Mouse (Mus musculus): ENCODE data around the gene Ntrk3. TPM values are rescaled to one million over a fixed set of nuclear protein-coding genes. Genes with fewer than 3 reads are reported as not detected.

Gene Ntrk3
- polyA plus RNA-seq, 1 experiment from 2014 or later: 1.2 TPM

- H3K4me2 ChIP-seq (replicated peaks; ENCODE audit: low read depth): no peak overlapping the region
- 43% methylated on average over 12 of the region's 12 CpGs for WGBS
- no peak overlapping the region for H3K4me3 ChIP-seq (ENCODE audit: low read depth, low read length)
- no peaks in the 10 kb centered on the region for H3K27me3 ChIP-seq (replicated peaks; ENCODE audit: control insufficient read depth, insufficient read depth, low read length)
- H3K4me1 ChIP-seq (replicated peaks; ENCODE audit: control insufficient read depth, insufficient read depth, low read length): no peaks in the 10 kb centered on the region
- H3K36me3 ChIP-seq (ENCODE audit: control insufficient read depth, insufficient read depth): no peaks in the 10 kb centered on the region
- H3K9me3 ChIP-seq (ENCODE audit: control insufficient read depth): no peaks in the 10 kb centered on the region
- H3K27ac ChIP-seq (ENCODE audit: low read depth, low read length): no peak overlapping the region
- no peak for TF ChIP-seq CTCF (IDR thresholded peaks at IDR 0.05; ENCODE audit: low read depth)
- ATAC-seq: no peak
- no peak overlapping the region for H3K9ac ChIP-seq (ENCODE audit: low read depth, low read length)
Measured at GRCm38 (mm10) chr7:78598147-78598546, 139.7 kb downstream of the Ntrk3 start.

GRCm38 (mm10) chr7:78597251-78598129, 140.3 kb downstream of the Ntrk3 start:
- no peaks in the 10 kb centered on the region for H3K9me3 ChIP-seq (ENCODE audit: control insufficient read depth)
- H3K36me3 ChIP-seq (ENCODE audit: control insufficient read depth, insufficient read depth): no peaks in the 10 kb centered on the region
- no peak for TF ChIP-seq CTCF (IDR thresholded peaks at IDR 0.05; ENCODE audit: low read depth)
- H3K4me1 ChIP-seq (replicated peaks; ENCODE audit: control insufficient read depth, insufficient read depth, low read length): no peaks in the 10 kb centered on the region
- no peak overlapping the region for H3K4me2 ChIP-seq (replicated peaks; ENCODE audit: low read depth)
- no peak overlapping the region for H3K27ac ChIP-seq (ENCODE audit: low read depth, low read length)
- H3K9ac ChIP-seq (ENCODE audit: low read depth, low read length): no peak overlapping the region
- H3K27me3 ChIP-seq (replicated peaks; ENCODE audit: control insufficient read depth, insufficient read depth, low read length): no peaks in the 10 kb centered on the region
- ATAC-seq: no peak
- 32% methylated on average over 15 of the region's 15 CpGs for WGBS
- H3K4me3 ChIP-seq (ENCODE audit: low read depth, low read length): no peak overlapping the region

GRCm38 (mm10) chr7:78596556-78596955, 141.3 kb downstream of the Ntrk3 start:
- no peaks in the 10 kb centered on the region for H3K4me1 ChIP-seq (replicated peaks; ENCODE audit: control insufficient read depth, insufficient read depth, low read length)
- ATAC-seq: no peak
- no peak overlapping the region for H3K27ac ChIP-seq (ENCODE audit: low read depth, low read length)
- H3K9ac ChIP-seq (ENCODE audit: low read depth, low read length): no peak overlapping the region
- H3K36me3 ChIP-seq (ENCODE audit: control insufficient read depth, insufficient read depth): no peaks in the 10 kb centered on the region
- no peak for TF ChIP-seq CTCF (IDR thresholded peaks at IDR 0.05; ENCODE audit: low read depth)
- H3K9me3 ChIP-seq (ENCODE audit: control insufficient read depth): no peaks in the 10 kb centered on the region
- H3K4me2 ChIP-seq (replicated peaks; ENCODE audit: low read depth): no peak overlapping the region
- H3K4me3 ChIP-seq (ENCODE audit: low read depth, low read length): no peak overlapping the region
- H3K27me3 ChIP-seq (replicated peaks; ENCODE audit: control insufficient read depth, insufficient read depth, low read length): no peaks in the 10 kb centered on the region
- 65% methylated on average over 5 of the region's 5 CpGs for WGBS

- no peak overlapping the region for H3K9ac ChIP-seq (ENCODE audit: low read depth, low read length)
- 6% methylated on average over 4 of the region's 4 CpGs for WGBS
- no peaks in the 10 kb centered on the region for H3K27me3 ChIP-seq (replicated peaks; ENCODE audit: control insufficient read depth, insufficient read depth, low read length)
- no peak overlapping the region for H3K4me3 ChIP-seq (ENCODE audit: low read depth, low read length)
- ATAC-seq: no peak
- H3K27ac ChIP-seq (ENCODE audit: low read depth, low read length): no peak overlapping the region
- H3K36me3 ChIP-seq (ENCODE audit: control insufficient read depth, insufficient read depth): no peaks in the 10 kb centered on the region
- peak; percentile 94 for TF ChIP-seq CTCF (IDR thresholded peaks at IDR 0.05; ENCODE audit: low read depth)
- H3K9me3 ChIP-seq (ENCODE audit: control insufficient read depth): no peaks in the 10 kb centered on the region
- no peaks in the 10 kb centered on the region for H3K4me1 ChIP-seq (replicated peaks; ENCODE audit: control insufficient read depth, insufficient read depth, low read length)
- H3K4me2 ChIP-seq (replicated peaks; ENCODE audit: low read depth): no peak overlapping the region
Measured at GRCm38 (mm10) chr7:78595895-78596294, 141.9 kb downstream of the Ntrk3 start.

GRCm38 (mm10) chr7:78592948-78593347, 144.9 kb downstream of the Ntrk3 start:
- 73% methylated on average over 4 of the region's 4 CpGs for WGBS
- Histone ChIP-seq H3K36me3 (ENCODE audit: control insufficient read depth, insufficient read depth) (no peaks in the 10 kb centered on the region), H3K4me1 (replicated peaks; ENCODE audit: control insufficient read depth, insufficient read depth, low read length) (no peaks in the 10 kb centered on the region), H3K27me3 (replicated peaks; ENCODE audit: control insufficient read depth, insufficient read depth, low read length) (no peaks in the 10 kb centered on the region), H3K4me2 (replicated peaks; ENCODE audit: low read depth) (no peak overlapping the region), H3K27ac (ENCODE audit: low read depth, low read length) (no peak overlapping the region), H3K9me3 (ENCODE audit: control insufficient read depth) (no peaks in the 10 kb centered on the region), H3K4me3 (ENCODE audit: low read depth, low read length) (no peak overlapping the region), H3K9ac (ENCODE audit: low read depth, low read length) (no peak overlapping the region)
- TF ChIP-seq CTCF (IDR thresholded peaks at IDR 0.05; ENCODE audit: low read depth): no peak
- ATAC-seq: no peak

GRCm38 (mm10) chr7:78592172-78592571, 145.6 kb downstream of the Ntrk3 start:
- Histone ChIP-seq H3K36me3 (ENCODE audit: control insufficient read depth, insufficient read depth) (no peaks in the 10 kb centered on the region), H3K27ac (ENCODE audit: low read depth, low read length) (no peak overlapping the region), H3K4me3 (ENCODE audit: low read depth, low read length) (no peak overlapping the region), H3K4me1 (replicated peaks; ENCODE audit: control insufficient read depth, insufficient read depth, low read length) (no peaks in the 10 kb centered on the region), H3K27me3 (replicated peaks; ENCODE audit: control insufficient read depth, insufficient read depth, low read length) (no peaks in the 10 kb centered on the region), H3K9me3 (ENCODE audit: control insufficient read depth) (no peaks in the 10 kb centered on the region), H3K9ac (ENCODE audit: low read depth, low read length) (no peak overlapping the region), H3K4me2 (replicated peaks; ENCODE audit: low read depth) (no peak overlapping the region)
- WGBS: 100% methylated on average over 1 of the region's 1 CpGs
- no peak for TF ChIP-seq CTCF (IDR thresholded peaks at IDR 0.05; ENCODE audit: low read depth)
- ATAC-seq: no peak

Data from intestine, postnatal 0 days (tissue).